Mouse (Mus musculus) limb, embryonic 13.5 days (tissue): ENCODE measurements at regions not wholly inside any gene's neighbourhood (a gene's known extent, or its start where the extent isn't known, plus 50 kb on each side); places are given as distances from the start of the nearest gene placed in this dataset.
"Not testable (repeated sequence)": the region's sequence is repeated elsewhere in the genome, so short reads cannot be mapped to it uniquely, and the experiment has no call there.

Source experiments
- ATAC-seq: fragments of 200-750 bp; cut with Nextera tagmentation; 2 replicates; pipeline ENCODE4 v1.8.0; 2017; ENCODE audit warnings: low read depth, moderate number of reproducible peaks, moderate TSS enrichment; ENCODE audit not compliant: low FRiP score
- H3K27ac ChIP-seq: fragments of 300-500 bp; sonication (generic); 2 replicates; pipeline ENCODE4 v1.5.1; 2015; ENCODE audit warnings: inconsistent platforms, mild to moderate bottlenecking, moderate library complexity
- H3K27me3 ChIP-seq: fragments of 300-500 bp; sonication (generic); 2 replicates; pipeline ENCODE4 v1.6.1; 2015; ENCODE audit warnings: mild to moderate bottlenecking, inconsistent platforms
- H3K36me3 ChIP-seq: fragments of 300-500 bp; sonication (generic); 2 replicates; pipeline ENCODE4 v1.6.1; 2015; ENCODE audit warnings: inconsistent platforms, mild to moderate bottlenecking, moderate library complexity
- H3K4me1 ChIP-seq: fragments of 300-500 bp; sonication (generic); 2 replicates; pipeline ENCODE4 v1.6.1; 2015; ENCODE audit warnings: inconsistent platforms
- H3K4me2 ChIP-seq: fragments of 300-500 bp; sonication (generic); replicated peaks from 2 replicates; pipeline ENCODE4 v1.6.1; 2015; ENCODE audit warnings: inconsistent platforms, mild to moderate bottlenecking, moderate library complexity
- H3K4me3 ChIP-seq: fragments of 300-500 bp; sonication (generic); 2 replicates; pipeline ENCODE4 v1.5.1; 2015; ENCODE audit warnings: moderate library complexity, mild to moderate bottlenecking, inconsistent platforms
- H3K9ac ChIP-seq: fragments of 300-500 bp; sonication (generic); 2 replicates; pipeline ENCODE4 v1.6.1; 2015; ENCODE audit warnings: mild to moderate bottlenecking, inconsistent platforms
- H3K9me3 ChIP-seq: fragments of 300-500 bp; sonication (generic); 2 replicates; pipeline ENCODE4 v1.6.1; 2016; ENCODE audit warnings: inconsistent platforms
- WGBS: fragments of 180-500 bp; shearing (Covaris S2); methylation state at CpG from one replicate; pipeline ENCODE4 v1.1.7; 2015; 5-methylcytosine and 5-hydroxymethylcytosine counted together

GRCm38 (mm10) chr14:19327321-19327720 lies 91.4 kb downstream of the Gm21738 start:
- Histone ChIP-seq H3K27ac (no peak overlapping the region), H3K27me3 (no peaks in the 10 kb centered on the region), H3K4me1 (no peaks in the 10 kb centered on the region), H3K36me3 (no peaks in the 10 kb centered on the region), H3K4me3 (no peak overlapping the region), H3K4me2 (no peak overlapping the region), H3K9ac (no peak overlapping the region), H3K9me3 (peaks cover 41% of the 10 kb centered on the region)
- WGBS: 85% methylated on average over 6 of the region's 6 CpGs
- no peak for ATAC-seq

GRCm38 (mm10) chr14:19311614-19312013 lies 107.1 kb downstream of the Gm21738 start:
- no peak for ATAC-seq
- Histone ChIP-seq H3K4me1 (no peaks in the 10 kb centered on the region), H3K4me3 (no peak overlapping the region), H3K36me3 (no peaks in the 10 kb centered on the region), H3K9me3 (peaks cover 15% of the 10 kb centered on the region), H3K4me2 (no peak overlapping the region), H3K27ac (no peak overlapping the region), H3K27me3 (no peaks in the 10 kb centered on the region), H3K9ac (no peak overlapping the region)
- 74% methylated on average over 21 of the region's 21 CpGs for WGBS

- not testable (repeated sequence) for H3K36me3 ChIP-seq, H3K27ac ChIP-seq, H3K4me3 ChIP-seq, H3K4me2 ChIP-seq, H3K27me3 ChIP-seq, ATAC-seq, H3K9ac ChIP-seq, H3K4me1 ChIP-seq, H3K9me3 ChIP-seq
- 52% methylated on average over 4 of the region's 4 CpGs for WGBS
Observed at GRCm38 (mm10) chr14:19302859-19303258, 115.9 kb downstream of the Gm21738 start.

- WGBS: 68% methylated on average over 1 of the region's 1 CpGs
- no peak overlapping the region for H3K4me3 ChIP-seq
- no peak for ATAC-seq
Observed at GRCm38 (mm10) chr14:19279096-19279495, 139.6 kb downstream of the Gm21738 start.

GRCm38 (mm10) chr14:19277777-19278385 lies 140.8 kb downstream of the Gm21738 start:
- Histone ChIP-seq H3K27me3 (no peaks in the 10 kb centered on the region), H3K27ac (no peak overlapping the region), H3K36me3 (no peaks in the 10 kb centered on the region), H3K4me3 (no peak overlapping the region), H3K4me1 (no peaks in the 10 kb centered on the region), H3K9ac (no peak overlapping the region), H3K4me2 (no peak overlapping the region), H3K9me3 (peaks cover 24% of the 10 kb centered on the region; the same call in 1 of the 2 replicates)
- peak; percentile 66; the same call in 1 of the 2 replicates for ATAC-seq
- WGBS: 61% methylated on average over 4 of the region's 4 CpGs

More at GRCm38 (mm10) chr14:19279096-19279495, 139.6 kb downstream of the Gm21738 start:
- Histone ChIP-seq H3K36me3 (no peaks in the 10 kb centered on the region), H3K4me1 (no peaks in the 10 kb centered on the region), H3K27ac (no peak overlapping the region), H3K9me3 (peaks cover 24% of the 10 kb centered on the region; the same call in 1 of the 2 replicates), H3K9ac (no peak overlapping the region), H3K27me3 (no peaks in the 10 kb centered on the region), H3K4me2 (no peak overlapping the region)
